Mouse (Mus musculus) layer of hippocampus, adult 2 months (tissue): ENCODE results near the gene Fam213b. TPM values are rescaled to one million over a fixed set of nuclear protein-coding genes. Genes with fewer than 3 reads are reported as not detected.

Experiments
- DNase-seq, 2 experiments: peaks; one replicate each; pipeline ENCODE4 v3.0.0; 2022; ENCODE audit warnings: low spot score in 2 of 2
- H3K27ac ChIP-seq: fragments of 200-600 bp; 2 replicates; pipeline ENCODE4 v1.8.1; 2022
- H3K4me3 ChIP-seq: fragments of 200-600 bp; 2 replicates; pipeline ENCODE4 v1.8.1; 2022; ENCODE audit warnings: mild to moderate bottlenecking
- CTCF ChIP-seq: fragments of 200-600 bp; conservative IDR thresholded peaks from 2 replicates; pipeline ENCODE4 v1.8.1; 2022; ENCODE audit warnings: antibody characterized with exemption, mild to moderate bottlenecking, moderate library complexity
- total RNA-seq, 2 experiments: library from RNA; stranded (reverse); gene quantifications; 2 replicates each; pipeline ENCODE4 v1.2.3; 2021

The Fam213b gene
- total RNA-seq, 2 experiments from 2014 or later = 48.1 to 48.9 TPM

DNA sequence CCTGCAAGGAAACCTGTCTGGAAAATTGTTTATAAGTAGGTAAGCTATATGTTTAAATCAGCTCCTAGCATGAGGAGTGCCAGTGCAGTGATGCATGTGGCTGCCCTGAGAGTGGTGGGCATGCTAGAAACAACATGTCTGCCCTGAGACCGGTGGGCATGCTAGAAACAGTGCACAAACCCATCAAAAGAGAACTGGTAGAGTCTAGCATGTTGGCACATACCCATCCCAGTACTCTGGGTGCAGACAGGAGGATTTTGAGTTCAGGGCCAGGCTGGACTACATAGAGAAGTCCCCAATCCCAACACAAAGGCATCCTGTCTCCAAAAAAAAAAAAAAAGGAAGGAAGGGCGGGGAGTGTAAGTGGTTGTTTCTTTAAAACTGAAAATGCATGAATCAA is 35.9 kb upstream of the Fam213b start:
- TF ChIP-seq CTCF = no peak
- no peak for DNase-seq
- no peak overlapping the region for H3K27ac ChIP-seq
- H3K4me3 ChIP-seq = no peak overlapping the region

DNA sequence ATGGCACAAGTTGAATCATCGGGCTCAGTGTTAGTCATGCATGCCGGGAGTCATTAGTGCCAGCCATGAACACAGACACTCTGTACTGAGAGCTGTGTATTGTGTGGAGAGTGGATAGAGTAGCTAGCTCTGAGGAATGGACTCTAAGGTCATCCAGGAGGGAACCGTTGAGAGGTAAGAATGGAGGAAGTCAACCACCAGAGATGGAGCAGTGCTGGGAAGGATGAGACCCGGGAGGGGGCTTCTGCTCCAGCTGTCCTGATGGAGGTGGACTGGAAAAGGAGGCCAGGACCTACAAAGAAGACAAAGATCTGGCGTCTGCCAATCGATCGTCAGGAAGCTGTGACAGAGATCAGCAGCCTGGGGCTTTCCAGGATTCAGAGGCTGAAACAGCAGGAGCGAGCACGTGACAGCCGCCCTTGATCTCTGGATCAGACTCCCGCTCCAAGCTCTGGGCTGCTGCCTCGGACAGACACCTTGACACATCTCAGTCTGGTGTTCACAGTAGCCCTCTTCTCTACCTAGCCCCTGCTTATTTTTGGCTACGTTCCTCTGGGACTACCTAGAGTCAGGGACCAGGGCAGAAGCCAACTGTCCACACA is 34.5 kb upstream of the Fam213b start:
- Histone ChIP-seq H3K4me3 (no peak overlapping the region), H3K27ac (no peak overlapping the region)
- TF ChIP-seq CTCF = no peak
- no peak for DNase-seq

DNA sequence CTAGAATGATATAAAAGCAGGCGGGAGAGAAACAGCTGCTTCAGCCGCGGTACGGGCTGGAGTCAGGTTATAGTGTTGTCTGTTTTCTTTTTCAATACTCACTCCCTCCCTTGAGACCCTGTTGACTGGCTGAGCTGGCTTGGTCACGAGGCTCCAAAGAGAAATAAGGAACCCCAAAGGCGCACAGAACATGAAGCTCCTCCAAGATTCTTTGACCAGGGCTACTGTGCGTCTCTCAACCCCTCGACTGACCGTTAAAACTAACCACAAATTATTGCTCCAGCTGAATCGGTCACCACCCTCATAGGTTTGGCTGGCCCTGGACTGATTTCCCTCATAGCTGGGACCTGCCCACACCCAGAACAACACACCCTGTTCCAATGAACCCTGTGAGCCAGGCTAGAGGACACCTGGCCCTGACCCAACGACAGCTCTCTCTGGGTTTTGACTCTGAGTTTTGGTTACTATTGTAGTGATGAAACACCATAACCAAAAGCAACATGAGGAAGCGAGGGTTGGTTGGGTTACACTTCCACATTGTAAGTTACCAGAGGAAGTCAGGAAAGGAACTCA is 30.2 kb upstream of the Fam213b start:
- TF ChIP-seq CTCF = no peak
- Histone ChIP-seq H3K27ac (peak overlapping the region; percentile 77), H3K4me3 (no peak overlapping the region)
- DNase-seq = no peak

DNA sequence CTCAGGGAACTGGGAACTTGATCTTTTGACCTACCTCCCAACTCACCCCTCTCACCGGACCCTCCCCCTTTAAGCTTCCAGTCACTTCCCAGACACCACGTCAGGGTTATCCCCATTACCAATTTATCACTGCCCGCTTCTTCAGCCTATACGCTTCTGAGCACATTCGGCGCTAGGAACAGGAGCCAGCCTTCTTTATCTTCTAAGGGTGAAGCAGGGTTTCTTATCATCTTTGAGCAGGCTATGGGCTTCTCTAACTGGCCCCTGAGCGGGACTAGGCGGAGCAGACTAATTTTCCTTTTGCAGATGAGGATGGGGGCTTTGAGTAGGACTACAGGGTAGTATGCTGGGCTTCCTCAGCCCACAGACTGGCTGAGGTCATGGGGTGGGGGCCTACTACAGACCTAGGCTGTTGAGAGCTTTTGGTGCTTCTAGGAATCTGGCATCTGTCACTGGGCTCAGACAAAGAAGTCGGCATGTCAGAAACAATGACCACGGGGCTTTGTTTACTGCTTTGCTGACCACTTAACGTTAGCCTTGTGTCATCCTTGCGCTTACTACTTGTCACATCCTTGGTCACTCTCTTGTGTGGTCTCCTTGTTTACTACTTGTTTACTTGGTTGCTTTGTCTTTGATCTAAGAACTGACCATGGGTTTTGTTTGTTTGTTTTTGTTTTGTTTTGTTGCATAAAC is 29.6 kb upstream of the Fam213b start, which contains the start of gene Tnfrsf14:
Tnfrsf14 (minus strand) TSS at position 169 of the 693 bp plus-strand sequence.
- Histone ChIP-seq H3K27ac (peak within 1 kb of the TSS; percentile 77), H3K4me3 (peak within 1 kb of the TSS; percentile 17; the same call in 1 of the 2 replicates)
- no peak for DNase-seq
- TF ChIP-seq CTCF = no peak

DNA sequence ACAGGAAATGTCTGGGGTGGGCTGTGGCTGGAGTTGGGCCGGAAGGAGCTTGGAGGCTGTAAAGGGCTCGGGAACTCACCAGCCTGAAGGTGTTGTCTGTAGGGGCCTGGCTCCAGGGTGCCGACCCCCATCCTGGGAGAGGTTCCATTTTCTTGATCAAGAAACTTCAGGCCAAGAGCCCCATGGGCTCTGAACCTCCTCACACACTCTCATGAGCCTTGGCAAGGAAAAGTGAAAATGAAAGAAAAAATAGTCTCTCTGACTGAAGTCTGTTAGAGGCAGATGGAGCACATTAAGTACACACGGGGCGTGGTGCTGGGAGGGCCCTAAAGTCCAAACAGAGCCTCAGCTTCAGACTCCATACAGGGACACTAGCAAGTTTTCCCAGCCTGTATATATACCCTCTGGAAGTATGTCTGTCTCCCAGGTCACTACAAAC is 29.0 kb upstream of the Fam213b start:
- DNase-seq = no peak
- no peak for TF ChIP-seq CTCF
- peak overlapping the region; percentile 17; the same call in 1 of the 2 replicates for H3K4me3 ChIP-seq
- peak overlapping the region; percentile 77 for H3K27ac ChIP-seq

DNA sequence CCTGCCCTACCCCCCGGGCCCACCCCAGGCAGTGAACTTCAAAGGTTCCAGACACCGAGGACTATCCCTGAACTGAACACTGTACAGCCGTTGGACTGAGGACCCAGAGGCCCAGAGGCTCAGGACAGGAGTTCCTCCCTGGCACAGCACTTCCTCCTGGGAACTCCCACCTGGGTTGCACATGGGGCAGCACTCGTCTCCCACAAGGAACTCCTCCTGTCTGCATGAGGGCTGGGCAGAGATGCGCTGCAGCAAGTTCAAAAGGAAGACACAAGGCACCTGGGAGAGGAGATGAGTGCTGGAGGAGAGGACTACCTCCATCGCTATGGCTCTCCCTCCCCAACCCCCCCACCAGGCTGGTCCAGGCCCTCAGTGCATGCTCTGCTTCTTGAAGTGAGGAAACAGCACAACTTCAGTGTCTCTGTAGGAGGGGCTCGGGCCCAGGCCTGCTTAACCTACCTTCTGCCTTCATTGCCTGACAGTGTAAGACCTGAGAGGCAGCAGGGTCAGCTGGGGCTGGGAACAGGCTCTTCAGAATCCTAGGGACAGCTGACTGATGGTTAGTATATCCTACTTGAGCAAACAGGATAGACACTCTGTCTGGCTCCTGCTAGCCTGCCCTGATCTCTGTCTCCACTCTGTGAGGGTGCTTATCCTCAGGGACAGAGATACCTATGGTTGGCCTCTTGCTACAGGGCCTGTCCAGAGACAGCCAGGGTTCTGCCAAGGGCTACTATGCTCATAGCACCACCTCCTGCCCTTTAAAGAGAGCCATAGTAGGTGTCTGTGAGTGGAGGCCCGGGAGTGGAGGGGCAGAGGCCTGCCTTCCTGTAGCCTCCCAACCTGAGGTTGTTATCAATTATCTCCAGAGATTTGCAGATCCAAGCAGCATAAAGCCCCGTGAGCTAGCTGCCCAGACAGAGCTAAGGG is 28.3 kb upstream of the Fam213b start:
- no peak for DNase-seq
- Histone ChIP-seq H3K27ac (peak overlapping the region; percentile 77), H3K4me3 (peak overlapping the region; percentile 17; the same call in 1 of the 2 replicates)
- TF ChIP-seq CTCF = no peak

DNA sequence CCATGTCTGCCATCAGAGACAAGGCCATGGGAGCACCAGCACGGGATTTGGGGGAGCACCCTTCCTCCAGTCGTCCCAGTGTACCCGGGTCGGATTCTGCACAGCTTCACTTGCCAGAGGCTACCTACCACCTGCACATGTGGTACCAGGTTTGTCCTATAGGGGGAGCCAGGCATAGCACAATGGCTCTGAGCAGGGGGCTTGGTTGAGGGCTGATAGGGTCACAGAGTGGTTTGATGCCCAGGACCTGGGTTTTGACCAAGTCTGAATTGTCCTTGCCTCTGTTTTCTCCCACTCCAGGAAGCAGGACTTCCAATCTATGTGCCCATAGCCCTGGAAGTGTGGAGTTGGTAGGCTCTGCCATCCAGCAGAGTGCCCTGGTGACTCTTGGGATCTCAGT is 26.5 kb upstream of the Fam213b start:
- no peak for DNase-seq
- peak; percentile 74 for TF ChIP-seq CTCF
- Histone ChIP-seq H3K27ac (no peak overlapping the region), H3K4me3 (no peak overlapping the region)

DNA sequence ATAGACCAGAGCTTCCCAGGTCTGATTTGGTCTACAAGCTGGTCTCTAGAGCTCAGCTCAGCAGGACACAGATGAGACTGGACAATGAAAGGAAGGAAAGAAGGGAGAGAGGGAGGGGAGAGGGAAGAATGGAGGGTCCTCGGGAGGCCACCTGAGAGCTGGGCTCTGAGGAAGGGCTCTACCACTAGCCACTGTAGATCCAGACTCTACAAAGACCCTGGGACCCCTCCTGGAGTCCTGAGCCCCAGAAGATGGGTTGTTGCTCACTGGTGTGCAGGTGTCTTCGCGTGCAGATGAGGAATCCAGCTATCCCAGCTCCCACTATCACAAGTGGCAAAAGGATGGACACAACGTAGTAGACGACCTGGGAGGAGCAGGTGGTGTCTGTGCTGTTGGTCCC is 24.0 kb upstream of the Fam213b start:
- no peak overlapping the region for H3K27ac ChIP-seq
- no peak for DNase-seq
- H3K4me3 ChIP-seq = no peak overlapping the region
- no peak for TF ChIP-seq CTCF

DNA sequence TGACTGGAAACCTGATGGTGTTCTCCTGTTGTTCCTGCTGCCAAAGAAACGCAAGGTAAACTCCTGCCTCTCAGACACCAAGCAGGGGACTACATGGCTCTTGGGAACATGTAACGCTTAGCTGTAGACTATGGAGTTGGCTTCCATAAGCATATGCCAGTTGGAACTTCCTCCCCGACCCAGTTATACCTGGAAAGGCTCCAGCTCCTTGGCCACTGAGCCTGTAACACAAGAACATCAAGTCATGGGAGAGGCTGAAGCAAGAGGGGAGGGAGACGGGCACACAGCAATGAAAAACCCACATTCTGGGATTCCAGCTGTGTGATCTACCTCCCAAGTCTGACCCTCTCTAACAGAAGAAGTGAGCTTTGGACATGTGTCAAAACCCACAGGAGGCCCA is 23.4 kb upstream of the Fam213b start:
- Histone ChIP-seq H3K27ac (no peak overlapping the region), H3K4me3 (no peak overlapping the region)
- no peak for TF ChIP-seq CTCF
- DNase-seq = no peak

DNA sequence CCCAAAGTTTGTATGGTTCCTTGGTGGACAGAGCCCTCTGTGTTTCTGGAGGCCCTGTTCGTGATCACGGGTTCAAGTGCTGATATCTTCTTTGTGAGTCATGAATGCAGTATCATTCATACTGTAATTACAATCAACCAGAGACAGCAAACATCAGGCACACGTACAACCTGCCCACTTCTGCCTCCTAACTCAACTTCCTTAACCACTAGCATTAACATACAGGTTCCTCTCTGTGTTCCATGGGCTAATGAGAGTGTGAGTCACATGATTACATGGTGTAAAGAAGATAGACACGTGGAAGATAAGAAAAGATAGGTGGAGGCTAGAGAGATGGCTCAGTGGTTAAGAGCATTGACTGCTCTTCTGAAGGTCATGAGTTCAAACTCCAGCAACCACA is 17.7 kb upstream of the Fam213b start:
- H3K27ac ChIP-seq = no peak overlapping the region
- no peak for DNase-seq
- no peak overlapping the region for H3K4me3 ChIP-seq
- TF ChIP-seq CTCF = no peak

DNA sequence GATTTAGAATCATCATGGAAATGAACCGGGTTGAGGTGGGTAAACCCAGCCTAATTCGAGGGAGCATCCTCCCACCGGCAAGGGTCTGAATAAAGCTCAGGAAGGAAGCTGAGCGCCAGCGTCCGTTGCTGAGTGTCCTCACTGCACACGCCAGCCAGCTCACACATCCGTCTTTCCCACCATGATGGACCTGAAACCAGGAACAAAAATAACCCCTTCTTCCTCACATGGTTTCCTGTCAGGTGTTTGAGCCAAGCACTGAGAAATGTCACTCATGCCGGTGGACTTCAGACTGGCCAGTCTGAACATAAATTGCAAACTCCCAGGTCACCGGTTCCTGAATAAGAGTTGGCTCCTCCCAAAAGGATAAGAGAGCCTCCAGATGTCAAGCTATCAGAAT is 16.4 kb upstream of the Fam213b start:
- Histone ChIP-seq H3K27ac (no peak overlapping the region), H3K4me3 (no peak overlapping the region)
- TF ChIP-seq CTCF = no peak
- DNase-seq = no peak

DNA sequence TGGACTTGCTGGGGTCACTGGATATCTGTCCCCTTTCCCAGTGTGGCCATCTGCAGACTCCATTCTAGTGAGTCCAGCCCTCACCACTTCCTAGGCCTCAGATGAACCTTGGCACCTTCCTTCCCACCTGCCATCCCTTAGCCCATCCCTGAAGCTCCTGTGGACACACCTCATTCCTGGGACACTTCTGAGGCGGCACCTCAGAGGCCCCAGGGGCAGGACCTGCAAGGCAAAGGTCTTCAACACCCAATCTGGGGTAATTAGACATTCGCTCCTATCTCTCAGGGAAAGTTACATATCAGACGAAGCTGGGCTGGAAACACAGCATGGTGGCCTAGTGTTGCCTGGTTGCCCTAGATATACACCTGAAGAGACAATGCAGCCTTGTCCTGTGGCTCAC is 15.8 kb upstream of the Fam213b start:
- TF ChIP-seq CTCF = no peak
- Histone ChIP-seq H3K4me3 (no peak overlapping the region), H3K27ac (no peak overlapping the region)
- DNase-seq = no peak

DNA sequence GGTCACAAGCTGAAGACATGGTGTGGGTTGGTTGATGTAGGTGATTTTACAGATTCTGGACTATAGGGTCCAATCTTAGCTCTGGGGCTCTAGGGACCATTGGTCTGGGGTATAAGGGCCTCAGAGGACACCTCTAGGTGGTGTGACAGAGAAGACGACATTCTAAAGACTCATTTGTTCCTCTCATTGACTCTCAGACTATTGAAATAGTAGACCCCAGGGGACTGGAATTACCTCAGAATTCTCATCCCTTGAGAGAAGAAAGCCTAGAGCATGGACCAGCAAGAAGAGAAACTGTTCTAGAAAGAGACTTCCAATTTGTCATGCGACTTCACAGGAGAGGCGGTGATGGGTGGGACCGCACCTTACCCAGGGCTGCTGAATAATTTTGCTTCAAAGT is 15.3 kb upstream of the Fam213b start:
- Histone ChIP-seq H3K27ac (no peak overlapping the region), H3K4me3 (no peak overlapping the region)
- no peak for TF ChIP-seq CTCF
- DNase-seq = no peak
